Mouse (Mus musculus) CD4-positive naive resting alpha-beta T cell, adult 76 days (primary cell): ENCODE data around the gene Senp8. TPM values are rescaled to one million over a fixed set of nuclear protein-coding genes. Genes with fewer than 3 reads are reported as not detected.

Experiments used
- total RNA-seq: library from RNA; stranded (reverse); gene quantifications from one replicate; pipeline ENCODE4 v1.2.4, GENCODE M21; 2023

Gene Senp8
- 1.3 TPM for total RNA-seq

DNA sequence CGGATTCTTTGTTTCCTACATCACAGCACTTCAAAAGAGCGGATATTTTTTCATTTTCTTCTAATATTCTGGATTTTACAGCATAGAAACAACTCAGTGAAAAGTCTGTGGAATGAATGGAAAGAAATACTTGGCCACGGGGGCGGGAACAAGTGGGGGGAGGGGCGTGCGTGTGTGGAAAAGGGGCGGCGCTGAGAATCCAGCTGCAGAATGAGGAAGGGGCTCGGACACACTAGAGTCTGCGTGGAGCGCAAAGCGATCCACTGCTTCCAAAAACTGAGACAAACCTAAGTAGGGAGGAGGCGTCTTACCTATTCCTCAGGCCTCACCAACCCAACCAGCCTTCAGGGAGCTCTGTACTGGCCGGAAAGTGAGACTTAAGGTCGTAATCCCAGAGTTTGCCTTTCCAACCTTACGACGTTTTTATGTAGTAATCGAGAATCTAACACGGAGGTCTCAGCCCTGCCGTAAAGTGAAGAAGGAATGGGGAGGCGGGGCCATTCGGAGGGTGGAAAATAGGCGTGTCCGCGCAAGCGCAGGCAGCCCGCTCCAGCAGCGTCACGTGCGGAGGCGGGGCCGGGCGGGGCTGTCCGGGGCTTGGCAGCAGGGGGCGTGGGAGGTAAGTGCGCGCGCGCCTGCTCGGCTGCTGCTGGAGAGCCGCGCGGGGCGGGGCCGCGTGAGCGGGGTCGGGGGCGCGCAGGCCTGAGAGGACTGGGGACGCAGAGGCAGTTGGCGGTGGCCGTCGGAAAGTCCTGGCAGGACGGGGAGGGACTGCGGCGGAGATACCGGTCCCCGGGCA, at the start of gene Senp8, which contains the start of gene Myo9a:
Gene Senp8, minus strand, starts transcription at position 444 of the 799 bp plus-strand sequence.
Gene Myo9a, plus strand, starts transcription at position 630 of the 799 bp plus-strand sequence.

Other genes with a start within 250 kb of the Senp8 start
- 34.6 TPM for gene Hexa, start 211.2 kb downstream of the Senp8 start, total RNA-seq
- not detected for gene Tmem202, start 210.9 kb downstream of the Senp8 start, total RNA-seq
- gene Celf6, start 172.8 kb downstream of the Senp8 start, total RNA-seq = not detected
- gene Parp6, start 133.4 kb downstream of the Senp8 start, total RNA-seq = 65.6 TPM
- 408 TPM for gene Pkm, start 94.3 kb downstream of the Senp8 start, total RNA-seq
- not detected for gene Gramd2, start 70.6 kb downstream of the Senp8 start, total RNA-seq
- gene Myo9a, start 186 bp upstream of the Senp8 start, total RNA-seq = 16.4 TPM
- not detected for gene Nr2e3, start 209.9 kb upstream of the Senp8 start, total RNA-seq